Mouse (Mus musculus): Measurements from ENCODE around the gene Dhcr7.

Dhcr7 gene

GRCm38 (mm10) chr7:143833581-143834190 lies 10.7 kb downstream of the Dhcr7 start:
- no peak for DNase-seq (ENCODE audit: low read depth)

DNA sequence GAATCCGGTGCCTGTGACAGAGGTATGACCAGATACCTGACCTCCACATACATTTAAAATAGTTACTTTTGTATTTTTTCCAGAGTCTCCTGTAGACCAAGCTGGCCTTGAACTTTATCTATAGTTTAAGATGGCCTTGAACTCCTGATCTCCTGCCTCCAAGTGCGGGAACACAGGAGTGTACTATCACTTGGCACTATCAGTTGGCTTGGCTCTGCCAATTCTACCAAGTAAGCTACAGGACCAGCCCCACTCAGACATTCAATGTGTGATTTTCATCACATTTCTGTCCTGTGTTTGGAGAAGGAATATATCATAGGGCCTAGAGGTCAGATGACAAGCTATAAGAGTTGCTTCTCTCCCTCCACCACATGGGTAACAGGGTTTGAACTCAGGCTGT lies 11.4 kb downstream of the Dhcr7 start:
- DNase-seq (ENCODE audit: low read depth) = no peak

DNA sequence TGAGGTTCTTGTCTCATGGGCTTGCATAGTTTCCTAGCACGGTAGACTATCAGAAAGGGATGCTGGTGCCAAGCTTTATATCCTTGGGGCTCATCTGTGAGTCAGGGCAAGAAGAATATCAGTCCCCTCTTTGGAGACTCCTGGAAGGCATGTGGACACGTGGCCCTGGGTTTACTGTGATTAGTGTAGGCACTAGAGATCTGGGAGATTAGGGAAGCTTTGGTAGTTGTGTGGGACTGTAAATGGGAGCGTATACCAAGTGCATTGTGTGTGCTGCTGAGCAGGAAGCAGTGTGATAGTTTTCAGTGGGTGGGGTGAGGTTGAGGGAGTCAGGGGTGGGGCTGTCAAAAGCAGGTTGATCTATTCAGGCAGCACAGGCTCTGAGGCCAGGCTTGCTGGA lies 12.0 kb downstream of the Dhcr7 start:
- DNase-seq (ENCODE audit: low read depth) = no peak

DNA sequence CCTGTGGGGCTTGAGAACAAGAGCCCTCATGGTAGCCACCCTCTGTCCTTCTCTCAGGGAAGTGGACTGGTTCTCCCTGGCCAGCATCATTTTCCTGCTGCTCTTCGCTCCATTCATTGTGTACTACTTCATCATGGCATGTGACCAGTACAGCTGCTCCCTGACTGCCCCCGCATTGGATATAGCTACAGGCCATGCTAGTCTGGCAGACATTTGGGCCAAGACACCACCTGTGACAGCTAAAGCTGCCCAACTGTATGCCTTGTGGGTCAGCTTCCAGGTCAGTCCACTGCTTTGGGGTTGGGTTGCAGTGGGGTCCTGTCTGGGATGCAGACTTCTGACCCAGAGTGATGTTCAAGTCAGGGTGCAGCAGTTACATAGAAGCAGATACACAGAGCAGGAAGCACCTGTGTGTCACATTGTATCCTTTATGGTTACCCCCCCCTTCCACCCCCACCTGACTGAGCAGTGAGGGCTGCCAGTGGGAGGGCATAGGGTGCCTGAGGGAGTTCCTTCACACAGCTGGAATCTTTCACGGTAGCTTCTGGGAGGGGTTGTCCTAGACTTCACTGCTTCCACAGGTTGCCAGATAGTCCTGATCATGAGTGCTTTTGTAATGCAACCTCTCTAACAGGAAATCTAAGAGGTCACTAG lies 14.9 kb downstream of the Dhcr7 start:
- no peak for DNase-seq (ENCODE audit: low read depth)

- DNase-seq (ENCODE audit: low read depth) = no peak
Observed at GRCm38 (mm10) chr7:143840121-143840520, 17.2 kb downstream of the Dhcr7 start.

DNA sequence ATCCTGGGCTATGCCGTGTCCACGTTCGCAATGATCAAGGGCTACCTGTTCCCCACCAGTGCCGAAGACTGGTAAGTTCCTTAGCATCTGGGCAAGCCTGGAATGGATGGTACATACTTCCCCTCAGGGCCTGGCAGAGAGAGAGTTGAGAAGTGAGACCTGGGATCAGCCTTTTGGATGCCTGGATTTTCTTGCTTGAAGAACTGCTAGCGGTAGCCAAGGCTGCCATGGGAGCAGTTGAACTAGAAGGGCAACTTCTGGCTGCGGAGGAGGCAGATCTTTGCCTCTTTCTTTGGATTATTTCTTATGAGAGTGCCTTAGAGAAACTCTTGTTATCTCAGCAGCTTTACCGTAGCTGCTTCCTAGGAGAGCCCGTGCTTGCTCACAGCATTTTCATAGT lies 18.4 kb downstream of the Dhcr7 start:
- no peak for DNase-seq (ENCODE audit: low read depth)

DNA sequence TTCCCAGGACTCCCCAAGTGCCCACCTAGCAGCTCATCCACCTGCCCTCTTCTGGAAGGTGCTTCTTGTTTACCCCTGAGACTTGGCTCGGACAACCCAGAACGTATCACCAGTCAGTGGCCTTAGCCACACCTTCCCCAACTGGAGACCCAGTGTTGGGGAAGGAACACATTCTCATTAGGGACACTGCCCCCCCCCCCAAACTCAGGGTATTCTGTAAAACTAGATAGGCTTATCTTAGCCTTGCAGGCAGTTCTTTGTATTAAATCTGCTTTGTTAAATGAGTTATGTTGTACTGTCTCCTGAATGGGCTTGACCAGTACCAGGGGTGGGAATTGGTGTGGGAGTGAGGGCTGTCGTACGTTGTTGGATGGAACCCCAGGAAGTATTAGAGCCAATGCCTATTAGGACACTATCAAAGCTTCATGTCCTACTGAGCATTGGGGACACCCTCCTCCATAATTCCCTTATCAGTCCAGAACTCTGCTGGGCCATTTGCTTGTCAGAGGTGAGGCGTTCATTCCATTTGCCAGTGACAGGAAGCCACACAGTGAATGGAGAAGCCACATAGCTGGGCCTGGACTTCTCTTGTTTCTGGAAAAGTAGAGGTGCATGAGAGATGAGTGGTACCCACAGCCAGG lies 25.3 kb downstream of the Dhcr7 start:
- no peak for DNase-seq (ENCODE audit: low read depth)

DNA sequence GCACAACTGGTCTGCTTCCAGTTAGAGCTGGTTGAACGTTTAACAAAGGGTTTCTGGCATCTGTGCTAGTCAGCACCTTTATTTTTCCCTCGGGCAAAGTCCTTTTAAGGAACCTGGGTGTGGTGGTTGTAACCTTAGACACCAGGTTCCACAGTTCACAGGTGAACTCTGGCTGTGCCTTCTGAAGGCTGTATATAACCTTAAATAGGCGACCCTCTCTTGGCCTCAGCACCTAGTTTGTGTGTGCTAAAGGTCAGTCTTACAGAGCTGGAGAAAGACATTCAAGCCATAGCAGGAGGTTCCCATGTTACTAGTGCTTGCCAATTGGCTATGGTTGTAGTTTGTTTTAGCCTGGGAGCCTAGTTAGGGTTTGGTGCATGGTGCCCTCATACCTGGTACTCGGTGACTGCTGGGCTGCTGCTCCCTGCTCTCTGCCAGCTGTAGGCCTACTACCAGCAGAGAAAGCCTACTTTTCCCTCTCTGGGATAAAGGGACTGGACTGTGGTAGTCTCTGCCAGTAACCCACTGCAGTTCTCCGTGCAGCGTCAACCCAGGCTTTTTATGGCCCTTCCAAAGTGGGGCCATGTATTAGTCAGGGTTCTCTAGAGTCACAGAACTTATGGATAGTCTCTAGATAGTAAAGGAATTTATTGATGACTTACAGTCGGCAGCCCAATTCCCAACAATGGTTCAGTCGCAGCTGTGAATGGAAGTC lies 26.0 kb downstream of the Dhcr7 start:
- no peak for DNase-seq (ENCODE audit: low read depth)

- DNase-seq (ENCODE audit: low read depth) = no peak
Observed at GRCm38 (mm10) chr7:143866538-143866937, 43.6 kb downstream of the Dhcr7 start, which contains the start of gene Gm498. Gene Gm498 (plus strand): TSS chr7:143866838.

DNA sequence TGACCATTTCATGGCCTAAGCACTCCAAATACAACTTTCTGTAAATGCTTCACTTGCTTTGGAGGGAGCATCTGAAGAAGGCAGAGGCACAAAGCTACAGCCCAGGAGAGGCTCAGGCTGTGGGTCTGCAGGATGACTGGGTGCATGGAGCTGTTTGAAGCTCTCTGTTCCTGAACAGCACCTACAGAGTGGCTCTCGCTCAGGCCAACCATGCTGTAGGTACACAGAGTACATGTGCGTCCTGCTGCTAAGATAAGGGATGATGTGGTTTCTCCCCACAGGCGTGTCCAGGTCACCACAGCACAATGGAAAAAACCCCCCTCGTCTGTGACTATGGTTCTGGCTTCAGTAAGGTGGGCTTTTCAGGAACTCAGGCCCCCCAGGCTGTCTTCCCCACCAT lies 45.9 kb downstream of the Dhcr7 start:
- no peak for DNase-seq (ENCODE audit: low read depth)

- no peak for DNase-seq (ENCODE audit: low read depth)
Observed at GRCm38 (mm10) chr7:143883717-143884116, 60.8 kb downstream of the Dhcr7 start.

- DNase-seq (ENCODE audit: low read depth) = no peak
Observed at GRCm38 (mm10) chr7:143891146-143891545, 68.2 kb downstream of the Dhcr7 start.

DNA sequence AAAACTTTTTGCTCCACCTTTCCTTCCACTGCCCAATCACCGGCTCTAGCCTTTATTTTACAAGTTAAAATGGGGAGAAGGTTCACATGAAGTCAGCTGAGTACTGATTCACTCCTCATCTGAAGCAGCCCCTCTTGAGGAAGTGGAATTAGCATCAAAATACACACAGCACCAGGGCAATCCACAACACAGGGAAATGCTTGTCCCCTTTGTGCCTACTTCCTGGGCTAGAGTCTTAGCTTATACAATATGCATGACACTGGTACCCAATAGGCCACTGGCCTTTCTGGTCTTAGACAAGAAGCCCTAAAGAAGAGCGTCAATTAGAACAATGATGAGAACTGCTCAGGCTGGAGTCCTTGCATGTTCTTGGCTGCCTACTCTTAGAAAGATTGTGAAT lies 69.4 kb downstream of the Dhcr7 start:
- DNase-seq (ENCODE audit: low read depth) = no peak

All from c-Kit-positive CD71-negative TER-119-negative erythroid progenitor cells, embryonic 14.5 days (primary cell).